8 mouse cellular contexts compared by ENCODE assay signal in the genomic region with DNA sequence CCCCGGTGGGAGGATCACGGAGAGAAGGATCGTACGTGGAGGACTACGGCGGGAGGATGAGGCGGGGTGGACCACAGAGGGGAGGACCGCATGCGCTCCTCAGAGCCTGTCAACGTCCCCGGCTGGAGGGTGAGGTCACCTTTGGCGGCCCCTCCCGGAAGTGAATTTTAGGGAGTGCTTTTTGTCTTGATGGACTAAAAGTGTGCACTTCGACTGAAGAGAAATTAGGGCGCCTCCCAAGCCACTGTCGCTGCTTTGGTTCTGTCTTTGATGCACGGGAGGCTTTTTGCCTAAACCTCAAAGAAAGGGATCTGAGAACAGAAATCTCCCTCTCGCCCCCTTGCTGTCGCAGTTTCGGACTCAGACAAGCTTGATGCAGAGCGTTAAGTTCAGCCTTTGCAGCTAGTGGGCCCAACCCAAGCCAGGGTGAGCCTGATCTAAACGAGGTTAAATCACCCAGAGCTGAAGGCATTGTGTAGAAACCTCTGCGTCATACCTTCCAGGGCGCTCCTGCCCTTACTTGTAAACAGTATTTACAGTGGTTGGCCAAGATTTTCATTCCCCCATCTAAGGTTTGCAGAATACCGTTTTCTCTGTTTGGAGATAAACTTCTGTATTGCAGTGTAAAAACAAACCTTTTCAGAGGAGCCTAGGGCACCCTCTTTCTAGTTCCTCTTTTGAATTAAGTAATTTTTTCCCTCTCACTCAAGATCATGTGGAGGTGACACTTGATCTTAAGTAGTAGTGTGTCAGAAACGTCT. TPM values are rescaled to one million over a fixed set of nuclear protein-coding genes. Genes with fewer than 3 reads are reported as not detected.
A peak's percentile ranks its signal among the peaks of the same experiment; 100 is the strongest.
DNase-seq lines count a peak whose midpoint lies in the region; ATAC-seq and TF ChIP-seq lines count a peak whose summit lies in the region.

No protein-coding gene starts in this region.

- peak; percentile 93 for ATAC-seq in forebrain, postnatal 0 days
- peak; percentile 91 for ATAC-seq in hindbrain, embryonic 12.5 days (ENCODE audit: low FRiP score)
- peak; percentile 80 for ATAC-seq in limb, embryonic 12.5 days (ENCODE audit: insufficient number of reproducible peaks, insufficient read depth, low FRiP score, low TSS enrichment, low read depth)
- ATAC-seq in stomach, embryonic 16.5 days (ENCODE audit: insufficient read depth, low FRiP score) = peak; percentile 90

- peaks cover 11% of the 10 kb centered on the region for H3K4me1 ChIP-seq in forebrain, postnatal 0 days (ENCODE audit: insufficient read depth)
- peaks cover 25% of the 10 kb centered on the region for H3K4me1 ChIP-seq in hindbrain, embryonic 12.5 days
- H3K4me1 ChIP-seq in limb, embryonic 12.5 days (replicated peaks) = peaks cover 9% of the 10 kb centered on the region; the same call in 1 of the 2 replicates
- H3K4me1 ChIP-seq in midbrain, embryonic 10.5 days = peaks cover 23% of the 10 kb centered on the region
- peaks cover 16% of the 10 kb centered on the region for H3K4me1 ChIP-seq in stomach, embryonic 16.5 days (ENCODE audit: control insufficient read depth, insufficient read depth, low read length)

- peak overlapping the region; percentile 67 for H3K4me2 ChIP-seq in forebrain, postnatal 0 days (ENCODE audit: low read depth)
- peak overlapping the region; percentile 72 for H3K4me2 ChIP-seq in hindbrain, embryonic 12.5 days (replicated peaks)
- peak overlapping the region; percentile 73 for H3K4me2 ChIP-seq in limb, embryonic 12.5 days
- peak overlapping the region; percentile 70 for H3K4me2 ChIP-seq in stomach, embryonic 16.5 days (ENCODE audit: low read depth, low read length)

- no peaks in the 10 kb centered on the region; the same call in 1 of the 2 replicates for H3K27me3 ChIP-seq in forebrain, postnatal 0 days (ENCODE audit: insufficient read depth, low read length)
- no peaks in the 10 kb centered on the region for H3K27me3 ChIP-seq in hindbrain, embryonic 12.5 days
- H3K27me3 ChIP-seq in limb, embryonic 12.5 days = 0 out of 2 replicates have a peak, but pooled peaks cover 2% of the 10 kb centered on the region
- no peaks in the 10 kb centered on the region for H3K27me3 ChIP-seq in midbrain, embryonic 10.5 days (ENCODE audit: low read depth, poor library complexity, severe bottlenecking)
- no peaks in the 10 kb centered on the region for H3K27me3 ChIP-seq in stomach, embryonic 16.5 days (ENCODE audit: control insufficient read depth, insufficient read depth, low read length)

- no peaks in the 10 kb centered on the region for H3K9me3 ChIP-seq in forebrain, postnatal 0 days (ENCODE audit: low read length)
- no peaks in the 10 kb centered on the region for H3K9me3 ChIP-seq in hindbrain, embryonic 12.5 days (replicated peaks)
- no peaks in the 10 kb centered on the region for H3K9me3 ChIP-seq in limb, embryonic 12.5 days
- H3K9me3 ChIP-seq in midbrain, embryonic 10.5 days (replicated peaks) = no peaks in the 10 kb centered on the region
- no peaks in the 10 kb centered on the region for H3K9me3 ChIP-seq in stomach, embryonic 16.5 days (replicated peaks; ENCODE audit: control insufficient read depth, low read length)

- H3K27ac ChIP-seq in forebrain, postnatal 0 days (ENCODE audit: low read depth, low read length) = peak overlapping the region; percentile 95
- peak overlapping the region; percentile 78 for H3K27ac ChIP-seq in hindbrain, embryonic 12.5 days
- peak overlapping the region; percentile 67 for H3K27ac ChIP-seq in limb, embryonic 12.5 days
- peak overlapping the region; percentile 87 for H3K27ac ChIP-seq in midbrain, embryonic 10.5 days (replicated peaks)
- peak overlapping the region; percentile 97 for H3K27ac ChIP-seq in stomach, embryonic 16.5 days (ENCODE audit: low read length)

- WGBS in forebrain, postnatal 0 days = 2% methylated on average over 26 of the region's 26 CpGs
- 4% methylated on average over 26 of the region's 26 CpGs for WGBS in hindbrain, embryonic 12.5 days
- WGBS in limb, embryonic 12.5 days = 3% methylated on average over 26 of the region's 26 CpGs
- 5% methylated on average over 26 of the region's 26 CpGs for WGBS in midbrain, embryonic 10.5 days
- WGBS in stomach, embryonic 16.5 days = 2% methylated on average over 26 of the region's 26 CpGs

- intact Hi-C loops in left cerebral cortex, postnatal 36 days (cut with DNase I) = loop anchor here (1.0 to 5.0 kb wide), 2 partner anchors 39 to 456 kb away; a partner anchor contains a TSS

- H3K4me3 ChIP-seq in forebrain, postnatal 0 days (ENCODE audit: low read depth, low read length) = peak overlapping the region; percentile 89
- peak overlapping the region; percentile 83 for H3K4me3 ChIP-seq in hindbrain, embryonic 12.5 days
- H3K4me3 ChIP-seq in limb, embryonic 12.5 days (replicated peaks) = peak overlapping the region; percentile 81
- H3K4me3 ChIP-seq in midbrain, embryonic 10.5 days = peak overlapping the region; percentile 92
- H3K4me3 ChIP-seq in stomach, embryonic 16.5 days (replicated peaks; ENCODE audit: low read length) = peak overlapping the region; percentile 99

- peak; percentile 45; the same call in 1 of the 2 replicates for TF ChIP-seq CTCF in forebrain, postnatal 0 days (IDR thresholded peaks at IDR 0.05; ENCODE audit: low read depth)

- peak overlapping the region; percentile 91 for H3K9ac ChIP-seq in forebrain, postnatal 0 days
- peak overlapping the region; percentile 76 for H3K9ac ChIP-seq in hindbrain, embryonic 12.5 days
- H3K9ac ChIP-seq in limb, embryonic 12.5 days (replicated peaks) = peak overlapping the region; percentile 67
- peak overlapping the region; percentile 95 for H3K9ac ChIP-seq in stomach, embryonic 16.5 days (ENCODE audit: low read length)

- H3K36me3 ChIP-seq in forebrain, postnatal 0 days (ENCODE audit: insufficient read depth) = 0 out of 2 replicates have a peak, but pooled peaks cover 2% of the 10 kb centered on the region
- H3K36me3 ChIP-seq in hindbrain, embryonic 12.5 days = 0 out of 2 replicates have a peak, but pooled peaks cover 2% of the 10 kb centered on the region
- H3K36me3 ChIP-seq in limb, embryonic 12.5 days = no peaks in the 10 kb centered on the region
- peaks cover 11% of the 10 kb centered on the region for H3K36me3 ChIP-seq in midbrain, embryonic 10.5 days
- H3K36me3 ChIP-seq in stomach, embryonic 16.5 days (ENCODE audit: control insufficient read depth, insufficient read depth, low read length) = no peaks in the 10 kb centered on the region

- DNase-seq in left cerebral cortex, adult 11 months (ENCODE audit: low spot score) = peak; percentile 51
- DNase-seq in left cerebral cortex, postnatal 36 days (ENCODE audit: low spot score in 2 of 2) = no peak
- DNase-seq in c-Kit-positive CD71-positive TER-119-negative erythroid progenitor cells, embryonic 14.5 days (ENCODE audit: low read depth) = peak; percentile 48
- peak; percentile 85 for DNase-seq in forebrain, postnatal 0 days
- DNase-seq in midbrain, embryonic 10.5 days (ENCODE audit: low spot score) = no peak

RNA-seq across cellular contexts. Expression of a gene that starts 13.8 kb away (rescaled TPM):
- 10 to 100 TPM; 41.3 to 44.1 TPM for total RNA-seq in left cerebral cortex, postnatal 36 days (2021)
- 60.2 and 71.9 TPM in 2 replicates for total RNA-seq in forebrain, postnatal 0 days (2014; rRNA removed)
- polyA plus RNA-seq in forebrain, postnatal 0 days (2015; fragmentation: Nextera tagmentation; extraction: Ambion mirVana) = 106 and 139 TPM in 2 replicates
- 108 and 111 TPM in 2 replicates for polyA plus RNA-seq in hindbrain, embryonic 12.5 days (2016; fragmentation: Nextera tagmentation; extraction: Ambion mirVana)
- polyA plus RNA-seq in limb, embryonic 12.5 days (2016; fragmentation: Nextera tagmentation; extraction: Ambion mirVana) = 112 and 114 TPM in 2 replicates
- polyA plus RNA-seq in midbrain, embryonic 10.5 days (2016; fragmentation: Nextera tagmentation; extraction: Ambion mirVana) = 117 and 122 TPM in 2 replicates
- polyA plus RNA-seq in stomach, embryonic 16.5 days (2015; fragmentation: Nextera tagmentation; extraction: Ambion mirVana) = 231 and 249 TPM in 2 replicates

RNA-seq across cellular contexts. Expression of a gene that starts 38.7 kb away (rescaled TPM):
- 100 to 1,000 TPM; 117 to 118 TPM for total RNA-seq in left cerebral cortex, postnatal 36 days (2021)
- 26.0 and 31.4 TPM in 2 replicates for total RNA-seq in forebrain, postnatal 0 days (2014; rRNA removed)
- 7.2 and 11.0 TPM in 2 replicates for polyA plus RNA-seq in forebrain, postnatal 0 days (2015; fragmentation: Nextera tagmentation; extraction: Ambion mirVana)
- polyA plus RNA-seq in hindbrain, embryonic 12.5 days (2016; fragmentation: Nextera tagmentation; extraction: Ambion mirVana) = 7.5 and 10.4 TPM in 2 replicates
- polyA plus RNA-seq in limb, embryonic 12.5 days (2016; fragmentation: Nextera tagmentation; extraction: Ambion mirVana) = 3.9 and 6.0 TPM in 2 replicates
- polyA plus RNA-seq in midbrain, embryonic 10.5 days (2016; fragmentation: Nextera tagmentation; extraction: Ambion mirVana) = 3.5 and 3.8 TPM in 2 replicates
- 6.7 and 7.6 TPM in 2 replicates for polyA plus RNA-seq in stomach, embryonic 16.5 days (2015; fragmentation: Nextera tagmentation; extraction: Ambion mirVana)

Comparison
In these comparisons a context has a peak if more than half of its experiments do, and no peak if none do; other contexts are left out.
1. DNase-seq: peak in left cerebral cortex, adult 11 months (single experiment), c-Kit-positive CD71-positive TER-119-negative erythroid progenitor cells, embryonic 14.5 days (single experiment) and forebrain, postnatal 0 days (single experiment); none in left cerebral cortex, postnatal 36 days (0 of 2) and midbrain, embryonic 10.5 days (single experiment).
2. Peak in every context shown above with its lines, with median percentiles within 50 percentile points of each other: ATAC-seq, H3K27ac ChIP-seq, H3K4me2 ChIP-seq, H3K4me3 ChIP-seq and H3K9ac ChIP-seq.